Mouse (Mus musculus) forebrain, embryonic 16.5 days (tissue): ENCODE results near the gene Syne3. TPM values are rescaled to one million over a fixed set of nuclear protein-coding genes. Genes with fewer than 3 reads are reported as not detected.

ENCODE experiments used
- ATAC-seq: fragments of 200-750 bp; cut with Nextera tagmentation; 2 replicates; pipeline ENCODE4 v1.8.0; 2017; ENCODE audit warnings: mild to moderate bottlenecking, moderate library complexity
- H3K27ac ChIP-seq: fragments of 300-500 bp; sonication (generic); 2 replicates; pipeline ENCODE4 v1.5.1; 2014; ENCODE audit warnings: low read length, control low read depth
- H3K27me3 ChIP-seq: fragments of 300-500 bp; sonication (generic); replicated peaks from 2 replicates; pipeline ENCODE4 v1.6.1; 2014; ENCODE audit warnings: low read length; ENCODE audit not compliant: control insufficient read depth, insufficient read depth
- H3K36me3 ChIP-seq: fragments of 300-500 bp; sonication (generic); 2 replicates; pipeline ENCODE4 v1.6.1; 2014; ENCODE audit not compliant: control insufficient read depth, insufficient read depth
- H3K4me1 ChIP-seq: fragments of 300-500 bp; sonication (generic); replicated peaks from 2 replicates; pipeline ENCODE4 v1.6.1; 2014; ENCODE audit warnings: low read length; ENCODE audit not compliant: control insufficient read depth, insufficient read depth
- H3K4me2 ChIP-seq: fragments of 300-500 bp; sonication (generic); 2 replicates; pipeline ENCODE4 v1.6.1; 2014; ENCODE audit warnings: mild to moderate bottlenecking, low read length, control low read depth
- H3K4me3 ChIP-seq: fragments of 300-500 bp; sonication (generic); replicated peaks from 2 replicates; pipeline ENCODE4 v1.5.1; 2014; ENCODE audit warnings: mild to moderate bottlenecking, low read length, control low read depth
- H3K9ac ChIP-seq: fragments of 300-500 bp; sonication (generic); replicated peaks from 2 replicates; pipeline ENCODE4 v1.6.1; 2014; ENCODE audit warnings: low read depth, low read length, control low read depth
- H3K9me3 ChIP-seq: fragments of 300-500 bp; sonication (generic); 2 replicates; pipeline ENCODE4 v1.6.1; 2016; ENCODE audit warnings: low read length; ENCODE audit not compliant: control insufficient read depth
- WGBS: fragments of 180-500 bp; shearing (Covaris S2); extraction: QIAGEN DNeasy Blood & Tissue Kit; methylation state at CpG from one replicate; pipeline ENCODE4 v1.1.7; 2014; 5-methylcytosine and 5-hydroxymethylcytosine counted together
- polyA plus RNA-seq: library from polyadenylated mRNA; unstranded; fragments of >200 nt; fragmentation: Nextera tagmentation; extraction: Ambion mirVana; gene quantifications from 2 replicates; pipeline ENCODE4 v1.2.1, GENCODE M21; 2015

Syne3 gene
- polyA plus RNA-seq, 1 experiment from 2014 or later, result 0.20 TPM

DNA sequence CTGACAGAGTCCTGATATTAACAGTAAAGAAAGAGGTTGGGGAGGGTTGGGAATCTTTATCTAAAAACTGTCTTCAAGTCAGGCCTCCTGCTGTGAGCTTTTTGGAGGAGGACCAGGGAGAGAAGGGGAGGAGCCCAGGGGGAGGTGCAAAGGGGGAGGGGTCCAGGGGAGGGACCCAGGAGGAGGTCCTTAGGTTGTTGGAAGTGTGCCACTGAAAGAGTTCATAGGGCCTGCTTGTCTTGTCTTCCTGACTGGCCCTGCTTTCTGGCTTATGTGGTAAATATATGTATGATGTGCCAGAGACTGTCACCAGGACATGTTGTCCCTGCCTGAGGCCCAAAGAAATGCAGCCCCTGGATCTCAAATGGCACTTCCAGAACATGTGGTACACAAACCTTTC lies 49.2 kb downstream of the Syne3 start:
- no peak for ATAC-seq

DNA sequence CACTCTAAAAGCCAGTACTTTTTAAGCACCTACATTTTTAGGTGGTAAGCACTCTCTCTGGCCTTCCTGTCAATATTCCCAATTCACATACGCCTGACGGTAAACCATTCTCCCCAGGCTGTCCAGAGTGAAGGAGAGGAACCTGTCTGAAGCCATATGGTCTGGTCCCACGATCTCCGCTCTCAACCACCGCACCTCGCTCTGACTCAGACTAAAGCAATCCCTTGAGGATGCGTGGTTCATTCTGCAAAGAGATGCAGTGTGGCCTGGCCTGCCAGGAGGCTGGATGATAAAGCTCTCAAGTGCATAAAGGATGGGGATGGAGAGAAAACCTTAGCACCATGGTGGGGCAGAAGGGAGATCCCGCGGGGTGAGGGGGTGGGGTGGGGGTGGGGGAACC lies 49.6 kb downstream of the Syne3 start:
- Histone ChIP-seq H3K27me3 (peaks cover 10% of the 10 kb centered on the region), H3K9ac (no peak overlapping the region), H3K9me3 (no peaks in the 10 kb centered on the region), H3K4me2 (no peak overlapping the region), H3K4me3 (no peak overlapping the region), H3K27ac (no peak overlapping the region), H3K4me1 (peaks cover 11% of the 10 kb centered on the region), H3K36me3 (no peaks in the 10 kb centered on the region)
- 73% methylated on average over 9 of the region's 9 CpGs for WGBS
- no peak for ATAC-seq

More for the DNA sequence above, 49.2 kb downstream of the Syne3 start:
- no peaks in the 10 kb centered on the region for H3K9me3 ChIP-seq
- H3K4me2 ChIP-seq, result no peak overlapping the region
- H3K9ac ChIP-seq, result no peak overlapping the region
- peaks cover 10% of the 10 kb centered on the region for H3K27me3 ChIP-seq
- no peaks in the 10 kb centered on the region for H3K36me3 ChIP-seq
- peaks cover 9% of the 10 kb centered on the region for H3K4me1 ChIP-seq
- no peak overlapping the region for H3K27ac ChIP-seq
- H3K4me3 ChIP-seq, result no peak overlapping the region

DNA sequence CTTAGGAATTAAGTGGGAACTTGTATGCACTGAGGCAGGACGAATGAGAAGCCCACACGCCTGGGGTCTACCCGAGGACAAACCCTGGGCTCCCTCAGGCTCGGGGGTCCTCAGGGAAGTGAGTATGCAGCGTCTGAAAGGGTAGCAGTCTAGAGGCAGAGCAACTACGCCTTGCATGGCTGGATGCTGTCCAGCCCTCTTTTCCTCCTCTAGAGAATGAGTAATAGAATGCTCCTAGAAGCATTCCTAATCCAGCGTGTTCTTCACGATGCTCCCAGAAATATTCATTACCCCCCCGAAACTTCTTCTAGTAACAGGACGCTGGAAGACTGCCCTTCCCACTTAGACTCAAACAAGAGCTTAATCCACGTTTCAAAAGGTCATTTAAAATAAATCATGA lies 51.3 kb downstream of the Syne3 start:
- H3K9me3 ChIP-seq, result no peaks in the 10 kb centered on the region
- peaks cover 8% of the 10 kb centered on the region for H3K27me3 ChIP-seq
- 76% methylated on average over 11 of the region's 11 CpGs for WGBS
- H3K4me3 ChIP-seq, result no peak overlapping the region
- no peak overlapping the region for H3K9ac ChIP-seq
- ATAC-seq, result no peak
- H3K36me3 ChIP-seq, result no peaks in the 10 kb centered on the region
- H3K4me2 ChIP-seq, result no peak overlapping the region
- peaks cover 5% of the 10 kb centered on the region for H3K4me1 ChIP-seq
- no peak overlapping the region for H3K27ac ChIP-seq

DNA sequence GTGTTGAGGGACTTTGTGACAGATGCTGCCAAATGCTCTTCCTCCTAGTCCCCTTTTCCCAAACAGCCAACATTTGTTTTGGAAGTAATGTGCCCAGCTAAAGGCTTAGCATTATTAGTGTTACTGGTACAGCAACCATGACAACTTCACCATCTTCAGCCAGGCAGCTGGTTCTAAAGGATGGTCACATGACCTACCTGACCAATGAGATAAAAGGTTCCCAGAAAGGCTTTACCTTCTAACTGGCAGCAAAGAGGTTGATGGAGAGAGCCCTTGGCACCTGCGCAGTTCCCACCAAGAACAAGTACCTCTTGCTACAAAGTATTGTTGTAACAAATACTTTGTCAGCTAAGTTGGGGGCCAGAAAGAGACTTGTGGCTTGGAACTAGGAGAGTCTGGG lies 52.4 kb downstream of the Syne3 start:
- Histone ChIP-seq H3K36me3 (no peaks in the 10 kb centered on the region), H3K9me3 (no peaks in the 10 kb centered on the region), H3K4me2 (no peak overlapping the region), H3K9ac (no peak overlapping the region), H3K27me3 (no peaks in the 10 kb centered on the region), H3K27ac (no peak overlapping the region), H3K4me1 (peaks cover 5% of the 10 kb centered on the region), H3K4me3 (no peak overlapping the region)
- no peak for ATAC-seq
- WGBS, result 100% methylated on average over 1 of the region's 1 CpGs

DNA sequence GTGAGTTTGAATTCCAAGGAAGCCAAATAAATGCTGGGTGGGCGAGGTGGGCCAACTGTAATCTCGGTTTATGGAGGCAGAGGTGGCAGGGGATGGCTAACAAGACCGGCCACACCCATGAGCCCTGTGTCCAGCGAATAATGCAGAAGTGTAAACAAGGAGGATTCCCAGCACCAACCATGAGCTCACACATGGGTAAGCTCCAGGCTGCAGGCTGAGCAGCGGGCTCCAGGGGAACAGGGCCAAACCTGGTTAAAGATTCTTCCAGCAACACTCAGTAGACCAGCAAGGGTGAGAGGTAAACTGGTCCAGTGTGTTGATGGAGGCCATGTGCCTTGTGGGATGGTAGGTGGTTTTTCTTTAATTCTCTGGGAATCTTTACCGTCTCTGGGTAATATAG lies 53.2 kb downstream of the Syne3 start:
- ATAC-seq, result no peak
- no peak overlapping the region for H3K9ac ChIP-seq
- no peak overlapping the region for H3K27ac ChIP-seq
- H3K27me3 ChIP-seq, result no peaks in the 10 kb centered on the region
- no peak overlapping the region for H3K4me2 ChIP-seq
- peaks cover 5% of the 10 kb centered on the region for H3K4me1 ChIP-seq
- no peaks in the 10 kb centered on the region for H3K9me3 ChIP-seq
- WGBS, result 68% methylated on average over 6 of the region's 6 CpGs
- no peaks in the 10 kb centered on the region for H3K36me3 ChIP-seq
- no peak overlapping the region for H3K4me3 ChIP-seq

DNA sequence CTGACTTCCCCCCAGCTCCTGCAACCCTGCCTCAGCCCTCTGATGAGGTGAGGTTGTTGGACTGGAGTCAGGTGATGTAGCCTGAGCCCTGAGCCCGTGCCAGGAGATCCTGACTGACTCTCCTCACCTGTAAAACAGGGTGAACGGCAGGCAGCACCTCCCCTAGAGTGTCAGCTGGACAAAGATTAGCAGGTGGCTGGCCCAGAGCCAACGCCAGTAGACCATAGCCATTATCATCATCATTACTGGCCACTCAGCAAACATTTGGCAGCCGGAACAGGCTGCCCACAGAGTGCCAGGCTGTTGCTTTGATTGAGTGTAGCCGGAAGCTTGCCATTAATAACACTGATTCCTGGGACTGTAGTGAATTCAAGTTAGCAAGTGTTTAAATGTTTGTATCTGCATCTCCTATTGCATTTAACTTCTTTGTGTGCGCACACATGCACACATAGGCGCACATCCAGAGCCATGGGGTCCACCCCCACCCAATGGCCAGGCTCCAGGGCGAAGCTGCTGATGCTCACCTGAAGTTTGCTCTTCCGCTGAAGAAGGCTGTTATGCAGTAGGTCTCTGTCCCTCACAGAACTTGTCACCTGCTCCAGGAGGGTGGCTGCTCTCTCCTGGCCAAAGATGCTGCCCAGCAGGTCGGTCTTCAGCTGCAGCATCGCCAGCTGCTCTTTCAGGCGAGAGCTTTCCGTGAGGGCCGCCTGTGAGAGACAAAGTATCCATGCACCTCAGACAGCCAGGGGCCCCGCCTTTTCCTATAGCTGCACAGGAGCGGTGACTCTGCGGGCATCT lies 54.4 kb downstream of the Syne3 start:
- no peak overlapping the region for H3K4me3 ChIP-seq
- H3K27ac ChIP-seq, result no peak overlapping the region

DNA sequence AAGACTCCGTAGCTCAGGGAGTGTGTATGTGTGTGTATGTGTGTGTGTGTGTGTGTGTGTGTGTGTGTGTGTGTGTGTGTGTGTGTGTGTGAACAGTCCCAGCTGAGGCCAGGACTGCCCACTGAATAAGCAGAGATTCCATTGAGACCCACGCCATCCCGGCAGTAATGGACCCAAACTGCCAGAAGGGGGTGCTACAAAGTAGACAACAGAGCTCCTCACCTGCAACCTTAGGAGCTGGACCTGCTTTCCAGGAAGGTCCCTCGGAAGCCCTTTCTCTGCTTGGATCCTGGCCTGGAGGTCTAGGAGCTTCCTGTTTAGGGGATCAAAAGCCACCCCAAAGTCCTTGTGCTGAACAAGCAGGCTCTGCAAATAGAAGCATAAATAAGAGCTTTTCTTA lies 55.7 kb downstream of the Syne3 start:
- no peaks in the 10 kb centered on the region for H3K36me3 ChIP-seq
- H3K4me2 ChIP-seq, result no peak overlapping the region
- H3K4me1 ChIP-seq, result peaks cover 5% of the 10 kb centered on the region
- no peak overlapping the region for H3K9ac ChIP-seq
- WGBS, result 18% methylated on average over 4 of the region's 4 CpGs
- H3K9me3 ChIP-seq, result no peaks in the 10 kb centered on the region
- no peak overlapping the region for H3K4me3 ChIP-seq
- no peaks in the 10 kb centered on the region for H3K27me3 ChIP-seq
- no peak overlapping the region for H3K27ac ChIP-seq
- ATAC-seq, result no peak

More for the DNA sequence above, 54.4 kb downstream of the Syne3 start:
- no peaks in the 10 kb centered on the region for H3K9me3 ChIP-seq
- H3K36me3 ChIP-seq, result no peaks in the 10 kb centered on the region
- peaks cover 5% of the 10 kb centered on the region for H3K4me1 ChIP-seq
- H3K27me3 ChIP-seq, result no peaks in the 10 kb centered on the region
- no peak for ATAC-seq
- H3K4me2 ChIP-seq, result no peak overlapping the region
- H3K9ac ChIP-seq, result no peak overlapping the region
- WGBS, result 46% methylated on average over 17 of the region's 17 CpGs

DNA sequence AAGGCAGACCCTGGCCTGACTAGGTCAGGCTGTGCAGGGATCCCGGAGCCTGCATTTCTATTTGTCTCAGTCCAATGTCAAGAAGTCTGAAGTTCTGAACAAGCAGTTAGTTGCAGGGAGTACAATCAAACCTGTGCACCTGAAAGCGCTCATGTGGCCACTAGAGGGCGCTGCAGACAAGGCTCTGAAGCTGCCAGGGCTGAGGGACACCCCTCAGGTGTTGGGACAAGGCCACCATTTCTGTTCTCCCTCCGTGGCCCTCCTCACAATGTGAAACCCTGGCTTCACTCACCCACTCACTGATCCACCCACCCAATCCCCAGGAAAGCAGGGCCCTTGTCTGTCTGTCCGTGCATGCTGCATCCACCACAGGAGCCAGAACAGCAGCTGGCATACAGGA lies 57.2 kb downstream of the Syne3 start:
- ATAC-seq, result peak; percentile 29; the same call in 1 of the 2 replicates
- Histone ChIP-seq H3K4me2 (no peak overlapping the region), H3K27ac (no peak overlapping the region), H3K4me1 (peaks cover 5% of the 10 kb centered on the region), H3K27me3 (no peaks in the 10 kb centered on the region), H3K9me3 (no peaks in the 10 kb centered on the region), H3K9ac (no peak overlapping the region), H3K4me3 (no peak overlapping the region), H3K36me3 (no peaks in the 10 kb centered on the region)
- WGBS, result 17% methylated on average over 5 of the region's 5 CpGs

DNA sequence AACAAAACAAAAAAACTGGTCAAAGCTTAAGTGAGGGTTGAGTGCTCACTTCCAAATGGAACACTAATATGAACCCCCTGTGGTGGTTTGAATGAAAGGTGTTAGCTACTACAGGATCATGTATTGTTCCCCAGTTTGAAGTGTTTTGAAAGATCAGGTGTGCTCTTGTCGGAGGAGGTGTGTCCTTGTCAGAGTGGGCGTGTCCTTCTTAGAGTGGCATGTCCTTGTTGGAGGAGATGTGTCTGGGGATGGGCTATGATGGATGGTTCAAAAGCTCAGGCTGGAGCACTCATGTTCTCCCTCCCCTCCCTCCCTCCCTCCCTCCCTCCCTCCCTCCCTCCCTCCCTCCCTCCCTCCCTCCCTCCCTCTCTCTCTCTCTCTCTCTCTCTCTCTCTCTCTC lies 61.7 kb downstream of the Syne3 start:
- 64% methylated on average over 2 of the region's 2 CpGs for WGBS
- no peaks in the 10 kb centered on the region for H3K4me1 ChIP-seq
- no peaks in the 10 kb centered on the region for H3K36me3 ChIP-seq
- no peak for ATAC-seq
- no peak overlapping the region for H3K4me2 ChIP-seq
- no peak overlapping the region for H3K27ac ChIP-seq
- H3K9me3 ChIP-seq, result no peaks in the 10 kb centered on the region
- no peaks in the 10 kb centered on the region for H3K27me3 ChIP-seq
- H3K4me3 ChIP-seq, result no peak overlapping the region
- H3K9ac ChIP-seq, result no peak overlapping the region

DNA sequence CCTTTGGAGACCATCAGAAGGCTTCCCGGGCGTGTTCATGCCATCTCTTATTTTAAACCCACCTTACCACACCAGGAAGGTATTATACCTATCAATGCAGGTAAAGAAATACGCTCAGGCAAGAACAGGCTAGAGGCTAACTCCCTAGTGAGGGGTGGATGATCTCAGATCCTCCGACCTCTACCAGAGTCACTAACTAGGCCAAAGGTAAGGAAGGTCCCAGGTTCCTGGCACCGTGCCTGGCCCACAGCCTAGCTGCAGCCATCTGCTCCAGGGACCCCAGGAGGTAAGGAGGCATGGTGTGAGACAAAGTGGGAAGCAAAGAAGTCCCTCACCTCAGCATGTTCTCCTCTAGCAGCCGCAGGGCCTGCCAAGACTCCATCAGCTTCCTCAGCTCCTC lies 63.4 kb downstream of the Syne3 start:
- no peak overlapping the region for H3K4me3 ChIP-seq
- H3K36me3 ChIP-seq, result no peaks in the 10 kb centered on the region
- no peak for ATAC-seq
- no peaks in the 10 kb centered on the region for H3K4me1 ChIP-seq
- no peak overlapping the region for H3K4me2 ChIP-seq
- WGBS, result 91% methylated on average over 6 of the region's 6 CpGs
- no peak overlapping the region for H3K27ac ChIP-seq
- H3K9ac ChIP-seq, result no peak overlapping the region
- no peaks in the 10 kb centered on the region for H3K9me3 ChIP-seq
- no peaks in the 10 kb centered on the region for H3K27me3 ChIP-seq
